Mouse (Mus musculus) intestine, postnatal 0 days (tissue): ENCODE data around the gene Mdga1. TPM values are rescaled to one million over a fixed set of nuclear protein-coding genes. Genes with fewer than 3 reads are reported as not detected.

Source experiments
- ATAC-seq: fragments of 200-750 bp; cut with Nextera tagmentation; 2 replicates; pipeline ENCODE4 v1.8.0; 2017; ENCODE audit warnings: mild to moderate bottlenecking, moderate TSS enrichment, moderate library complexity
- H3K27ac ChIP-seq: fragments of 300-500 bp; sonication (generic); 2 replicates; pipeline ENCODE4 v1.5.1; 2014; ENCODE audit warnings: mild to moderate bottlenecking, low read depth, low read length, moderate library complexity
- H3K27me3 ChIP-seq: fragments of 300-500 bp; sonication (generic); replicated peaks from 2 replicates; pipeline ENCODE4 v1.6.1; 2014; ENCODE audit warnings: low read length, mixed read lengths; ENCODE audit not compliant: control insufficient read depth, insufficient read depth
- H3K36me3 ChIP-seq: fragments of 300-500 bp; sonication (generic); 2 replicates; pipeline ENCODE4 v1.6.1; 2014; ENCODE audit warnings: mild to moderate bottlenecking, moderate library complexity; ENCODE audit not compliant: control insufficient read depth, insufficient read depth
- H3K4me1 ChIP-seq: fragments of 300-500 bp; sonication (generic); replicated peaks from 2 replicates; pipeline ENCODE4 v1.6.1; 2014; ENCODE audit warnings: antibody characterized with exemption, low read length, mixed read lengths; ENCODE audit not compliant: control insufficient read depth, insufficient read depth
- H3K4me2 ChIP-seq: fragments of 300-500 bp; sonication (generic); replicated peaks from 2 replicates; pipeline ENCODE4 v1.6.1; 2014; ENCODE audit warnings: low read depth, mild to moderate bottlenecking, moderate library complexity
- H3K4me3 ChIP-seq: fragments of 300-500 bp; sonication (generic); 2 replicates; pipeline ENCODE4 v1.5.1; 2014; ENCODE audit warnings: low read depth, low read length
- H3K9ac ChIP-seq: fragments of 300-500 bp; sonication (generic); 2 replicates; pipeline ENCODE4 v1.6.1; 2014; ENCODE audit warnings: mild to moderate bottlenecking, low read depth, low read length
- H3K9me3 ChIP-seq: fragments of 300-500 bp; sonication (generic); 2 replicates; pipeline ENCODE4 v1.6.1; 2016; ENCODE audit warnings: mixed run types; ENCODE audit not compliant: control insufficient read depth
- CTCF ChIP-seq: sonication (generic); IDR thresholded peaks from 2 replicates; pipeline ENCODE4 v1.5.1; 2016; ENCODE audit warnings: low read depth, mild to moderate bottlenecking, control low read depth, antibody characterized with exemption, moderate library complexity
- WGBS: fragments of 180-500 bp; shearing (Covaris S2); extraction: QIAGEN DNeasy Blood & Tissue Kit; methylation state at CpG from one replicate; pipeline ENCODE4 v1.1.7; 2014; 5-methylcytosine and 5-hydroxymethylcytosine counted together
- polyA plus RNA-seq: library from polyadenylated mRNA; unstranded; fragments of >200 nt; fragmentation: Nextera tagmentation; extraction: Ambion mirVana; gene quantifications from 2 replicates; pipeline ENCODE4 v1.2.1, GENCODE M21; 2015

Gene Mdga1
- 0.63 and 0.73 TPM in 2 replicates for polyA plus RNA-seq

- no peaks in the 10 kb centered on the region for H3K9me3 ChIP-seq
- TF ChIP-seq CTCF = no peak
- no peak within 1 kb of the TSS for H3K4me2 ChIP-seq
- 68% methylated on average over 7 of the region's 7 CpGs for WGBS
- no peaks in the 10 kb centered on the region for H3K36me3 ChIP-seq
- H3K4me3 ChIP-seq = no peak within 1 kb of the TSS
- no peak for ATAC-seq
- no peaks in the 10 kb centered on the region for H3K4me1 ChIP-seq
- H3K27ac ChIP-seq = no peak within 1 kb of the TSS
- H3K27me3 ChIP-seq = no peaks in the 10 kb centered on the region
- H3K9ac ChIP-seq = no peak within 1 kb of the TSS
Observed at GRCm38 (mm10) chr17:29970037-29970555, at the start of gene Mdga1. TSS of gene Mdga1 (minus strand) at chr17:29970087.

GRCm38 (mm10) chr17:30018927-30019610 is 49.2 kb upstream of the Mdga1 start:
- TF ChIP-seq CTCF = no peak

GRCm38 (mm10) chr17:30014660-30015059 is 44.8 kb upstream of the Mdga1 start:
- Histone ChIP-seq H3K9ac (no peak overlapping the region), H3K4me3 (no peak overlapping the region), H3K4me2 (no peak overlapping the region), H3K4me1 (peaks cover 6% of the 10 kb centered on the region; the same call in 1 of the 2 replicates), H3K36me3 (no peaks in the 10 kb centered on the region), H3K27me3 (no peaks in the 10 kb centered on the region), H3K9me3 (no peaks in the 10 kb centered on the region), H3K27ac (no peak overlapping the region)
- 91% methylated on average over 4 of the region's 4 CpGs for WGBS
- TF ChIP-seq CTCF = peak; percentile 46
- ATAC-seq = no peak

More at GRCm38 (mm10) chr17:30018927-30019610, 49.2 kb upstream of the Mdga1 start:
- no peak overlapping the region for H3K9ac ChIP-seq
- 0 out of 2 replicates have a peak, but pooled peaks have one; percentile 22 for ATAC-seq
- WGBS = 36% methylated on average over 12 of the region's 12 CpGs
- no peak overlapping the region for H3K4me3 ChIP-seq
- peaks cover 7% of the 10 kb centered on the region; the same call in 1 of the 2 replicates for H3K4me1 ChIP-seq
- H3K36me3 ChIP-seq = no peaks in the 10 kb centered on the region
- peak overlapping the region; percentile 55 for H3K4me2 ChIP-seq
- H3K27me3 ChIP-seq = no peaks in the 10 kb centered on the region
- no peaks in the 10 kb centered on the region for H3K9me3 ChIP-seq
- H3K27ac ChIP-seq = peak overlapping the region; percentile 54; the same call in 1 of the 2 replicates

GRCm38 (mm10) chr17:30008392-30008791 is 38.5 kb upstream of the Mdga1 start:
- no peak for ATAC-seq
- Histone ChIP-seq H3K4me1 (peaks cover 20% of the 10 kb centered on the region), H3K4me2 (peak overlapping the region; percentile 71), H3K9me3 (no peaks in the 10 kb centered on the region), H3K27ac (peak overlapping the region; percentile 81), H3K27me3 (no peaks in the 10 kb centered on the region), H3K9ac (no peak overlapping the region), H3K36me3 (no peaks in the 10 kb centered on the region), H3K4me3 (no peak overlapping the region)
- TF ChIP-seq CTCF = no peak

- ATAC-seq = peak; percentile 29
- Histone ChIP-seq H3K4me2 (peak overlapping the region; percentile 71), H3K9me3 (no peaks in the 10 kb centered on the region), H3K4me1 (peaks cover 20% of the 10 kb centered on the region), H3K27me3 (no peaks in the 10 kb centered on the region), H3K27ac (peak overlapping the region; percentile 81), H3K9ac (no peak overlapping the region), H3K36me3 (no peaks in the 10 kb centered on the region), H3K4me3 (no peak overlapping the region)
- 37% methylated on average over 6 of the region's 6 CpGs for WGBS
- no peak for TF ChIP-seq CTCF
Observed at GRCm38 (mm10) chr17:30007883-30008282, 38.0 kb upstream of the Mdga1 start.

GRCm38 (mm10) chr17:30006877-30007276 is 37.0 kb upstream of the Mdga1 start:
- no peak for TF ChIP-seq CTCF
- H3K9ac ChIP-seq = peak overlapping the region; percentile 23; the same call in 1 of the 2 replicates
- no peaks in the 10 kb centered on the region for H3K36me3 ChIP-seq
- ATAC-seq = no peak
- H3K27ac ChIP-seq = peak overlapping the region; percentile 81
- no peaks in the 10 kb centered on the region for H3K27me3 ChIP-seq
- H3K4me1 ChIP-seq = peaks cover 20% of the 10 kb centered on the region
- no peaks in the 10 kb centered on the region for H3K9me3 ChIP-seq
- no peak overlapping the region for H3K4me3 ChIP-seq
- 52% methylated on average over 2 of the region's 2 CpGs for WGBS
- peak overlapping the region; percentile 71 for H3K4me2 ChIP-seq
